Mouse (Mus musculus) kidney, postnatal 4 days (tissue): ENCODE data around the gene Eya2.

Source experiments
- DNase-seq, 2 experiments: peaks; one replicate each; pipeline ENCODE4 v3.0.0; 2021; ENCODE audit warnings: mixed read lengths in 2 of 2

Gene Eya2

GRCm38 (mm10) chr2:165595676-165596070, 841 bp downstream of the Eya2 start:
- peak; percentile 25 to 36 for DNase-seq

GRCm38 (mm10) chr2:165596141-165596540, 1.3 kb downstream of the Eya2 start:
- DNase-seq, result no peak

- no peak for DNase-seq
Measured at GRCm38 (mm10) chr2:165597536-165597935, 2.7 kb downstream of the Eya2 start.

- no peak for DNase-seq
Measured at GRCm38 (mm10) chr2:165598139-165598538, 3.3 kb downstream of the Eya2 start.

GRCm38 (mm10) chr2:165599566-165599965, 4.7 kb downstream of the Eya2 start:
- DNase-seq, result no peak

- no peak for DNase-seq
Measured at GRCm38 (mm10) chr2:165600926-165601325, 6.1 kb downstream of the Eya2 start.

GRCm38 (mm10) chr2:165601605-165602004, 6.8 kb downstream of the Eya2 start:
- peak in 1 of 2 experiments; percentile 35 for DNase-seq

GRCm38 (mm10) chr2:165603775-165604174, 8.9 kb downstream of the Eya2 start:
- DNase-seq, result no peak

GRCm38 (mm10) chr2:165611551-165612253, 16.9 kb downstream of the Eya2 start:
- no peak for DNase-seq

- DNase-seq, result peak; percentile 37 to 61
Measured at GRCm38 (mm10) chr2:165613741-165614339, 19.0 kb downstream of the Eya2 start.

GRCm38 (mm10) chr2:165621488-165621887, 26.7 kb downstream of the Eya2 start:
- DNase-seq, result no peak

- no peak for DNase-seq
Measured at GRCm38 (mm10) chr2:165622596-165622995, 27.8 kb downstream of the Eya2 start.

- no peak for DNase-seq
Measured at GRCm38 (mm10) chr2:165626826-165627225, 32.0 kb downstream of the Eya2 start.

- DNase-seq, result no peak
Measured at GRCm38 (mm10) chr2:165627974-165628373, 33.1 kb downstream of the Eya2 start.

- DNase-seq, result no peak
Measured at GRCm38 (mm10) chr2:165629900-165630299, 35.1 kb downstream of the Eya2 start.

GRCm38 (mm10) chr2:165633011-165633785, 38.4 kb downstream of the Eya2 start:
- no peak for DNase-seq

- DNase-seq, result peak in 1 of 2 experiments; percentile 29
Measured at GRCm38 (mm10) chr2:165634481-165634880, 39.6 kb downstream of the Eya2 start.

GRCm38 (mm10) chr2:165639075-165639755, 44.4 kb downstream of the Eya2 start:
- no peak for DNase-seq

GRCm38 (mm10) chr2:165641909-165642505, 47.2 kb downstream of the Eya2 start:
- peak; percentile 41 to 49 for DNase-seq

- DNase-seq, result no peak
Measured at GRCm38 (mm10) chr2:165643596-165643995, 48.8 kb downstream of the Eya2 start.

- peak in 1 of 2 experiments; percentile 37 for DNase-seq
Measured at GRCm38 (mm10) chr2:165644057-165644456, 49.2 kb downstream of the Eya2 start.

- DNase-seq, result no peak
Measured at GRCm38 (mm10) chr2:165651031-165651430, 56.2 kb downstream of the Eya2 start.

- DNase-seq, result peak; percentile 37 to 55
Measured at GRCm38 (mm10) chr2:165652281-165652680, 57.4 kb downstream of the Eya2 start.
